Mouse (Mus musculus) duodenum, adult 2 months (tissue): Measurements from ENCODE around the gene Slc25a24. TPM values are rescaled to one million over a fixed set of nuclear protein-coding genes. Genes with fewer than 3 reads are reported as not detected.

Source experiments
- polyA plus RNA-seq: library from polyadenylated mRNA; depleted of rRNA; stranded (reverse); fragments of >200 nt; gene quantifications from 2 replicates; pipeline ENCODE4 v1.2.3, GENCODE M21; 2012; ENCODE audit warnings: low replicate concordance; rRNA removed

Gene Slc25a24
- polyA plus RNA-seq = 19.0 and 37.0 TPM in 2 replicates

GRCm38 (mm10) chr3:109122641-109123530 is at the start of gene Slc25a24:
TSS of gene Slc25a24 (plus strand) at chr3:109123149.

GRCm38 (mm10) chr3:109080169-109080568 is 42.8 kb upstream of the Slc25a24 start, which contains the start of gene Slc25a54:
TSS of gene Slc25a54 (plus strand) at chr3:109080469.

Other genes starting within 250 kb of the Slc25a24 start
- 0.05 and 0.08 TPM in 2 replicates for gene Fndc7, start 233.1 kb upstream of the Slc25a24 start, polyA plus RNA-seq
- gene Prpf38b, start 211.4 kb upstream of the Slc25a24 start, polyA plus RNA-seq = 52.0 and 58.2 TPM in 2 replicates
- gene Henmt1, start 183.3 kb upstream of the Slc25a24 start, polyA plus RNA-seq = not detected in 2 replicates
- gene Gm9857, start 182.7 kb upstream of the Slc25a24 start, polyA plus RNA-seq = 0.46 TPM in 1 of 2 replicates, not detected in the other
- gene Fam102b, start 95.5 kb upstream of the Slc25a24 start, polyA plus RNA-seq = 0.64 and 0.79 TPM in 2 replicates
- not detected in 2 replicates for gene Slc25a54, start 42.7 kb upstream of the Slc25a24 start, polyA plus RNA-seq
- 0.19 and 0.42 TPM in 2 replicates for gene Vav3, start 217.5 kb downstream of the Slc25a24 start, polyA plus RNA-seq